9 mouse cellular contexts compared by ENCODE assay signal in the genomic region with DNA sequence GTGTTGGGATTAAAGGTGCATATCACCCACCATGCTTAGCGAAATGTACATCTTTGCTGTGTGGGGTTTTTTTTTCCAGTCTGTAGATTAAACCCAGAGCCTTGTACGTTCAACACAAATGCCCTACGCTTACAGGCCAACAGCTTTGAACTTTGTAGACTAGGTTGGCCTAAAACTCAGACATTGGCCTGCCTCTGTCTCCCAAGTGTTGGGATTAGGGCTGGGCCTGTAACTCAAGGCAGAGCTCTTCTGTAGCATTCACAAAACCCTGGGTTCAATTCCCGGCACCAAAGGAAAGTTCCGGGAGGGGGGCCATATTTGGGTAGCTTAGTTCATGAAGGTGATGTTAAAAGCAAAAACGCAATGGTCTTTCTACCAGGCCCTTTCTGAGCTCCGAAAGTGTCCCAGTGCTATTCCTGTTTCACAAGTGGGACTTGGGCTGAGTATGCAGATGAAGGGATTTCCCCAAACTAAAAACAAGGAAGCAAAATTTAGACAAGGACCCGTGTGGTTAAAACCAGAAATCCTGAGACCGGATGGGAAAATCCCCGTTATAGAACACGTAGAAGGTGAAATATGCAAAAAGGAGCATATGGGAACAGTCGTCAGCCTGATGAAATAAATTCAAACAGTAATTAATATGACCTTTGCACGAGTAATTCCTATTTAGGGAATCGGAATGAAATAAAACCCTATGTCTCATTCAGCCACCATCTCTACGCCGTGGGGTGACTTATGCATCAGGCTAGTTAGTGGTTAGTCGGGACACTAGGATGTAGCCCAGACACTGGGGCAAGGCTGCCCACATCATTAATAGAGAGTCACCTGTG. TPM values are rescaled to one million over a fixed set of nuclear protein-coding genes. Genes with fewer than 3 reads are reported as not detected.
DNase-seq lines count a peak whose midpoint lies in the region; ATAC-seq and TF ChIP-seq lines count a peak whose summit lies in the region.
"Had no signal": no experiment of that assay in that cellular context is flagged by ENCODE, and none has a peak within 500 bp of the region (broad histone marks: within the 10 kb centered on the region; RNA-seq: fewer than 3 reads in every experiment).

No protein-coding gene starts in this region.

- H3K4me3 ChIP-seq in heart, embryonic 16.5 days (ENCODE audit: low read length), result no peak overlapping the region
- peak overlapping the region; percentile 66 for H3K4me3 ChIP-seq in bone marrow, adult 2 months (replicated peaks; ENCODE audit: control insufficient read depth, low read depth, low read length)
- H3K4me3 ChIP-seq in hindbrain, embryonic 14.5 days (replicated peaks; ENCODE audit: low read length), result peak overlapping the region; percentile 80; the same call in 1 of the 2 replicates
- peak overlapping the region; percentile 96 for H3K4me3 ChIP-seq in midbrain, embryonic 13.5 days (replicated peaks)

- DNase-seq in heart, postnatal 10 days, result no peak
- no peak for DNase-seq in hindbrain, embryonic 14.5 days (ENCODE audit: low spot score)
- no peak for DNase-seq in layer of hippocampus, postnatal 14 days (ENCODE audit: low spot score in 2 of 2)
- no peak for DNase-seq in left cerebral cortex, postnatal 14 days (ENCODE audit: low spot score in 2 of 2)
- no peak for DNase-seq in right cerebral cortex, adult 18-20 months

- intact Hi-C loops in heart, postnatal 10 days (cut with DNase I), result loop anchor here (2.0 to 5.0 kb wide), 3 partner anchors 79 to 279 kb away; a partner anchor contains a TSS
- intact Hi-C loops in left cerebral cortex, postnatal 14 days (cut with DNase I), result loop anchor here (2.0 to 5.0 kb wide), 2 partner anchors 79 to 158 kb away; a partner anchor contains a TSS

- no peaks in the 10 kb centered on the region for H3K27me3 ChIP-seq in heart, embryonic 16.5 days (ENCODE audit: control insufficient read depth, insufficient read depth, low read length)
- H3K27me3 ChIP-seq in hindbrain, embryonic 14.5 days (ENCODE audit: control insufficient read depth, insufficient read depth, low read length), result no peaks in the 10 kb centered on the region
- H3K27me3 ChIP-seq in midbrain, embryonic 13.5 days, result no peaks in the 10 kb centered on the region

- peaks cover 11% of the 10 kb centered on the region for H3K4me1 ChIP-seq in heart, embryonic 16.5 days (ENCODE audit: control insufficient read depth, insufficient read depth, low read length)
- H3K4me1 ChIP-seq in bone marrow, adult 2 months (ENCODE audit: control insufficient read depth, insufficient read depth, low read length), result no peaks in the 10 kb centered on the region; the same call in 1 of the 2 replicates
- peaks cover 15% of the 10 kb centered on the region for H3K4me1 ChIP-seq in hindbrain, embryonic 14.5 days (replicated peaks; ENCODE audit: control insufficient read depth, insufficient read depth, low read length)
- H3K4me1 ChIP-seq in midbrain, embryonic 13.5 days (replicated peaks), result peaks cover 28% of the 10 kb centered on the region

- TF ChIP-seq CTCF in bone marrow, adult 2 months (IDR thresholded peaks at IDR 0.05; ENCODE audit: control insufficient read depth, insufficient read depth, low read length), result no peak

- H3K4me2 ChIP-seq in heart, embryonic 16.5 days (ENCODE audit: low read depth, low read length), result peak overlapping the region; percentile 40
- peak overlapping the region; percentile 41 for H3K4me2 ChIP-seq in hindbrain, embryonic 14.5 days (replicated peaks)
- peak overlapping the region; percentile 97 for H3K4me2 ChIP-seq in midbrain, embryonic 13.5 days (replicated peaks)

- H3K36me3 ChIP-seq in heart, embryonic 16.5 days (ENCODE audit: control insufficient read depth, insufficient read depth), result peaks cover 22% of the 10 kb centered on the region
- peaks cover 28% of the 10 kb centered on the region for H3K36me3 ChIP-seq in hindbrain, embryonic 14.5 days (replicated peaks; ENCODE audit: control insufficient read depth, insufficient read depth)
- H3K36me3 ChIP-seq in midbrain, embryonic 13.5 days, result peaks cover 27% of the 10 kb centered on the region

- no peak for ATAC-seq in heart, embryonic 16.5 days (replicated peaks; ENCODE audit: extremely low read depth, insufficient read depth, low FRiP score)
- ATAC-seq in hindbrain, embryonic 14.5 days (ENCODE audit: low FRiP score), result no peak
- ATAC-seq in midbrain, embryonic 13.5 days, result no peak

- H3K27ac ChIP-seq in heart, embryonic 16.5 days (ENCODE audit: low read length), result no peak overlapping the region
- H3K27ac ChIP-seq in bone marrow, adult 2 months (ENCODE audit: control insufficient read depth, insufficient read depth, low read depth, low read length, poor library complexity), result no peak overlapping the region
- no peak overlapping the region for H3K27ac ChIP-seq in hindbrain, embryonic 14.5 days
- no peak overlapping the region for H3K27ac ChIP-seq in midbrain, embryonic 13.5 days

- TF ChIP-seq POLR2A in bone marrow, adult 2 months (IDR thresholded peaks at IDR 0.05; ENCODE audit: borderline replicate concordance, control insufficient read depth, low read depth, low read length), result no peak

- H3K9ac ChIP-seq in heart, embryonic 16.5 days (ENCODE audit: low read length), result no peak overlapping the region
- H3K9ac ChIP-seq in hindbrain, embryonic 14.5 days, result no peak overlapping the region; the same call in 1 of the 2 replicates
- no peak overlapping the region for H3K9ac ChIP-seq in midbrain, embryonic 13.5 days (replicated peaks)

- H3K9me3 ChIP-seq in heart, embryonic 16.5 days (replicated peaks; ENCODE audit: control insufficient read depth, low read length), result no peaks in the 10 kb centered on the region
- H3K9me3 ChIP-seq in hindbrain, embryonic 14.5 days (ENCODE audit: control insufficient read depth, low read length), result no peaks in the 10 kb centered on the region
- no peaks in the 10 kb centered on the region for H3K9me3 ChIP-seq in midbrain, embryonic 13.5 days

- WGBS in heart, embryonic 16.5 days, result 70% methylated on average over 17 of the region's 17 CpGs
- WGBS in bone marrow, adult 2 months, result 31% methylated on average over 17 of the region's 17 CpGs
- WGBS in hindbrain, embryonic 14.5 days, result 74% methylated on average over 17 of the region's 17 CpGs
- WGBS in midbrain, embryonic 13.5 days, result 75% methylated on average over 17 of the region's 17 CpGs

RNA-seq across cellular contexts. Expression of a gene that starts 0.6 kb away (rescaled TPM):
- polyA plus RNA-seq in heart, embryonic 16.5 days (2015; fragmentation: Nextera tagmentation; extraction: Ambion mirVana), result 79.0 and 96.2 TPM in 2 replicates
- total RNA-seq in heart, postnatal 10 days (2021), result 10 to 100 TPM; 53.4 to 54.2 TPM
- 28.4 and 41.1 TPM in 2 replicates for polyA plus RNA-seq in bone marrow, adult 2 months (2011; ENCODE audit: insufficient read depth, insufficient read length, low replicate concordance, missing spikeins)
- polyA plus RNA-seq in hindbrain, embryonic 14.5 days (2014; fragmentation: Nextera tagmentation; extraction: Ambion mirVana), result 104 and 111 TPM in 2 replicates
- polyA plus RNA-seq in midbrain, embryonic 13.5 days (2015; fragmentation: Nextera tagmentation; extraction: Ambion mirVana), result 145 and 162 TPM in 2 replicates
- 10 to 100 TPM; 63.2 to 72.6 TPM for total RNA-seq in layer of hippocampus, postnatal 14 days (2021)
- total RNA-seq in left cerebral cortex, postnatal 14 days (2021), result 10 to 100 TPM; 65.6 to 70.7 TPM

RNA-seq across cellular contexts. Expression of a gene that starts 20.9 kb away (rescaled TPM):
- polyA plus RNA-seq in heart, embryonic 16.5 days (2015; fragmentation: Nextera tagmentation; extraction: Ambion mirVana), result 1.8 and 2.9 TPM in 2 replicates
- under 1 TPM in 1 of 2 experiments, not detected in 1; 0.89 TPM for total RNA-seq in heart, postnatal 10 days (2021)
- 6.9 TPM in 1 of 2 replicates, not detected in the other for polyA plus RNA-seq in bone marrow, adult 2 months (2011; ENCODE audit: insufficient read depth, insufficient read length, low replicate concordance, missing spikeins)
- 2.3 and 2.6 TPM in 2 replicates for polyA plus RNA-seq in hindbrain, embryonic 14.5 days (2014; fragmentation: Nextera tagmentation; extraction: Ambion mirVana)
- polyA plus RNA-seq in midbrain, embryonic 13.5 days (2015; fragmentation: Nextera tagmentation; extraction: Ambion mirVana), result 3.3 and 4.3 TPM in 2 replicates
- 1 to 10 TPM in 1 of 2 experiments, under 1 TPM in 1; 0.65 to 1.5 TPM for total RNA-seq in layer of hippocampus, postnatal 14 days (2021)
- not detected for total RNA-seq in left cerebral cortex, postnatal 14 days (2021)
- polyA plus RNA-seq: large intestine, adult 2 months had no signal

RNA-seq across cellular contexts. Expression of a gene that starts 24.1 kb away (rescaled TPM):
- 4.4 and 6.3 TPM in 2 replicates for polyA plus RNA-seq in heart, embryonic 16.5 days (2015; fragmentation: Nextera tagmentation; extraction: Ambion mirVana)
- 1 to 10 TPM; 2.2 to 3.1 TPM for total RNA-seq in heart, postnatal 10 days (2021)
- 6.0 and 10.6 TPM in 2 replicates for polyA plus RNA-seq in bone marrow, adult 2 months (2011; ENCODE audit: insufficient read depth, insufficient read length, low replicate concordance, missing spikeins)
- polyA plus RNA-seq in hindbrain, embryonic 14.5 days (2014; fragmentation: Nextera tagmentation; extraction: Ambion mirVana), result 5.2 and 5.5 TPM in 2 replicates
- 5.1 and 8.0 TPM in 2 replicates for polyA plus RNA-seq in midbrain, embryonic 13.5 days (2015; fragmentation: Nextera tagmentation; extraction: Ambion mirVana)
- total RNA-seq in layer of hippocampus, postnatal 14 days (2021), result 1 to 10 TPM; 2.4 to 2.6 TPM
- 1 to 10 TPM; 2.7 to 4.2 TPM for total RNA-seq in left cerebral cortex, postnatal 14 days (2021)

RNA-seq across cellular contexts. Expression of a gene that starts 26.5 kb away (rescaled TPM):
- polyA plus RNA-seq in heart, embryonic 16.5 days (2015; fragmentation: Nextera tagmentation; extraction: Ambion mirVana), result 0.41 and 0.45 TPM in 2 replicates
- total RNA-seq in heart, postnatal 10 days (2021), result under 1 TPM; 0.69 to 0.77 TPM
- polyA plus RNA-seq in bone marrow, adult 2 months (2011; ENCODE audit: insufficient read depth, insufficient read length, low replicate concordance, missing spikeins), result not detected in 2 replicates
- 0.51 and 0.64 TPM in 2 replicates for polyA plus RNA-seq in hindbrain, embryonic 14.5 days (2014; fragmentation: Nextera tagmentation; extraction: Ambion mirVana)
- polyA plus RNA-seq in midbrain, embryonic 13.5 days (2015; fragmentation: Nextera tagmentation; extraction: Ambion mirVana), result 0.08 and 0.30 TPM in 2 replicates
- total RNA-seq in layer of hippocampus, postnatal 14 days (2021), result under 1 TPM; 0.62 to 0.92 TPM
- 1 to 10 TPM; 1.3 to 2.0 TPM for total RNA-seq in left cerebral cortex, postnatal 14 days (2021)

RNA-seq across cellular contexts. Expression of a gene that starts 41.1 kb away (rescaled TPM):
- polyA plus RNA-seq in heart, embryonic 16.5 days (2015; fragmentation: Nextera tagmentation; extraction: Ambion mirVana), result 0.15 TPM in 1 of 2 replicates, not detected in the other
- under 1 TPM in 1 of 2 experiments, not detected in 1; 0.17 TPM for total RNA-seq in heart, postnatal 10 days (2021)
- polyA plus RNA-seq in bone marrow, adult 2 months (2011; ENCODE audit: insufficient read depth, insufficient read length, low replicate concordance, missing spikeins), result 3.6 TPM in 1 of 2 replicates, not detected in the other
- not detected in 2 replicates for polyA plus RNA-seq in hindbrain, embryonic 14.5 days (2014; fragmentation: Nextera tagmentation; extraction: Ambion mirVana)
- polyA plus RNA-seq in midbrain, embryonic 13.5 days (2015; fragmentation: Nextera tagmentation; extraction: Ambion mirVana), result not detected in 2 replicates
- total RNA-seq in layer of hippocampus, postnatal 14 days (2021), result under 1 TPM in 1 of 2 experiments, not detected in 1; 0.19 TPM
- not detected for total RNA-seq in left cerebral cortex, postnatal 14 days (2021)

Comparison
In these comparisons a context has a peak if more than half of its experiments do, and no peak if none do; other contexts are left out.
1. H3K4me2 ChIP-seq: peak in every context shown above with its lines; median percentile 97 in midbrain, embryonic 13.5 days; 41 in hindbrain, embryonic 14.5 days; 40 in heart, embryonic 16.5 days.